Mouse (Mus musculus) erythroblast, embryonic 14.5 days (primary cell): ENCODE data around the gene Stra6. TPM values are rescaled to one million over a fixed set of nuclear protein-coding genes. Genes with fewer than 3 reads are reported as not detected.

Source experiments
- H3K27me3 ChIP-seq: 2 replicates; pipeline ENCODE4 v1.6.1; 2012; ENCODE audit warnings: inconsistent platforms; ENCODE audit not compliant: control insufficient read depth
- H3K36me3 ChIP-seq: 2 replicates; pipeline ENCODE4 v1.6.1; 2012; ENCODE audit warnings: mild to moderate bottlenecking, inconsistent platforms; ENCODE audit not compliant: control insufficient read depth
- H3K4me1 ChIP-seq: 2 replicates; pipeline ENCODE4 v1.6.1; 2012; ENCODE audit warnings: inconsistent platforms; ENCODE audit not compliant: control insufficient read depth
- H3K4me3 ChIP-seq: replicated peaks from 2 replicates; pipeline ENCODE3; 2012; ENCODE audit warnings: moderate library complexity, mild to moderate bottlenecking, inconsistent platforms
- H3K9me3 ChIP-seq: 2 replicates; pipeline ENCODE4 v1.6.1; 2012; ENCODE audit warnings: low read length, inconsistent platforms, mixed read lengths; ENCODE audit not compliant: control insufficient read depth
- GATA1 ChIP-seq: IDR thresholded peaks from 2 replicates; pipeline ENCODE4 v1.6.1; 2012; ENCODE audit warnings: low read length, inconsistent platforms, mixed read lengths
- TAL1 ChIP-seq: IDR thresholded peaks from 3 replicates; pipeline ENCODE4 v1.6.1; 2012; ENCODE audit warnings: low read length, inconsistent platforms, mixed read lengths
- polyA plus RNA-seq: library from polyadenylated mRNA; stranded (reverse); fragments of >175 nt; gene quantifications from 2 replicates; pipeline ENCODE4 v1.2.3, GENCODE M21; 2012

Stra6 gene
- polyA plus RNA-seq = not detected in 2 replicates

DNA sequence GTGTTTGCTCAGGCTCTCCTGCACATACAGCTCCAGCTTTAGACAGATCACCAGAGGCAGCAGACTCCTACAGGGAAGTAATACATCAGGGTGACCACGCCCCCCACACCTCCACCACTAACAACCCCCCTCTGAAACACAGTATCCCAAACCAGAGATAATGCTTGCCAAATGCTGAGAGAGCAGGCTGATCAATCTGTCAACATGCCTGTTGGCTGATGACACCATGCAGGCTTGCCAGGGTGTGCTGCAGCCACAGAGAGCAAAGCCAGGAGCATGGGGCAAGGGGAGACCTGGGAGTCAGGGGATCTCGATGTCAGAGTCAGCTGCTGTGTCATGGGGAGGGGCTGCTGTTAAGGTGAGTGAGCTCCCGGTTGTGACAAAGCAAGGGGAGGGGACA is at the start of gene Stra6:
Gene Stra6, plus strand, starts transcription at position 258 of the 400 bp plus-strand sequence.
- 0 out of 2 replicates have a peak, but pooled peaks cover 2% of the 10 kb centered on the region for H3K27me3 ChIP-seq
- no peaks in the 10 kb centered on the region for H3K9me3 ChIP-seq
- H3K4me3 ChIP-seq = no peak within 1 kb of the TSS

DNA sequence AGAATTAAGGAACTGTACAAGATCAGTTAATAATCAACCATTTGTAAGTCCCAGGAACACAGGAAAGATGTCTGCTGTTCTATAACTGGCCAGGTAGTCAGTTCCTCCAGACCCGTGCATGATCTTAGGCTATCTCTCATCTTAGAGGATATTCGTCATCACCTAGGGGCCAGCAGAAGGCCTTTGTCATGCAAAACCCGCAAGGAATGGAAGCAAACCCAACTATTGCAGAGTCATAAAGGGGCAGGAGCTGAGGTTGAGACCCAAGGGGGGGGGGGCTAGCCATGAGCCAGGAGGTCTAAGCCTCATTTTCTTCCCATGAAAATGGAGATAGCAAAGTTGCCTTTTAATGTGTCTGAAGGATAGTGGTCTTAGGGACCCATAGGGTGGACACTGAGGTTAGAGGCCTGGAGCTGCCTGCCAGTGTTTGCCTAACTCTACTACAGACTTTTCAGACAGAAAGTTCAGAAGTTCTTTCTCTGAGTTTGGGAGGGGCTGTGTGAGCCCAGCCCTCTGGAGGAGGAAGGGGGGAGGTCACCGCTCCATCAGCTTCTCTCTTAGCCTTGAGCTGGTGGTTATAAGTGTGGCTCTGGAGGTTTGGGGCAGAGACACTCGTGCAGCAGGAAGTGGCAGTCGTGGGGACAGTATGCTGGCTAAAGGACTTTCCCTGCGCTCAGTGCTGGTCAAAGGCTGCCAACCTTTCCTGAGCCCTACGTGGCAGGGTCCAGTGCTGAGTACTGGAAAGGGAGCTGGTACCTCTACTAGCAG is 49.0 kb upstream of the Stra6 start:
- no peak for TF ChIP-seq GATA1
- TF ChIP-seq TAL1 = no peak
- Histone ChIP-seq H3K4me3 (no peak overlapping the region), H3K9me3 (no peaks in the 10 kb centered on the region), H3K4me1 (no peaks in the 10 kb centered on the region), H3K36me3 (no peaks in the 10 kb centered on the region), H3K27me3 (no peaks in the 10 kb centered on the region)

More for the DNA sequence above, at the start of gene Stra6:
- Histone ChIP-seq H3K4me1 (no peaks in the 10 kb centered on the region; the same call in 1 of the 2 replicates), H3K36me3 (no peaks in the 10 kb centered on the region)
- no peak for TF ChIP-seq TAL1

DNA sequence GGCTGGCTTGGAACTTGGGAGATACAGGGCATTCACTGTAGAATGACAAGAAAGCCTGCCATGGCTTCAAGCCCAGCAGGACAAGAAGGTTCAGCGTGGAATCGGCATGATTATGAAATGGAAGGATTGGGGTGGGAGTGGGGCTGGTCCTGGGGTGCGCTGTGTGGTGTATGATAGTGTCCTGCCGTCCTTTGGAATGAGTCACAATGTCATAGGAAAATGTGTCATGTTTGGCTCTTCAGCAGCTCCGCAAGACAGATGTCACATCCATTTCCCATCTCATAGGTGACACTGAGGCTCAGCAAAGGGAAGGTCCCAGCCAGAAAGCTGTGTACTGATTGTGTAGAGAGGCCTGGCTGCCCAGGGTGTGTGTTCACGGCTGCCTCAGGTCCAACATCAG is 47.7 kb upstream of the Stra6 start:
- no peak overlapping the region for H3K4me3 ChIP-seq
- H3K9me3 ChIP-seq = no peaks in the 10 kb centered on the region
- no peaks in the 10 kb centered on the region for H3K27me3 ChIP-seq
- no peak for TF ChIP-seq TAL1
- TF ChIP-seq GATA1 = no peak
- H3K36me3 ChIP-seq = no peaks in the 10 kb centered on the region
- no peaks in the 10 kb centered on the region for H3K4me1 ChIP-seq

DNA sequence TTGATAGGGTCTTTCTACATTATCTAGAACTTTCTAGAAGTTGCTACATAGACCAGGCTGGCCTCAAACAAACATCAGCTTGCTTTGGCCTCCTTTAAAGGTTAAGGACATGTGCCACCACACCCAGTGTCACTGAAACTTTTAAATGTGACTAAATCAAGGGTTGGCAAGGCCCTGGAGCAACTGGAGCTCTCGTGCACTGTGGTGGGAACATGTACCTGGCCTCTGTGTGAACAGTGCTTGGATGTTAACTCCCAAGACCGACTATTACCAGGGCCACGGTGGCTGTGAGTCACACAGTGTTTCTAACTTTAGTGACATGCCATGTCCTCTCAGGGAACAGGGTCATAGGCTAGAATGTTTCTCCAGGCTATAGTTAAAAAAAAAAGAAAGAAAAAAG is 46.6 kb upstream of the Stra6 start:
- H3K36me3 ChIP-seq = no peaks in the 10 kb centered on the region
- H3K27me3 ChIP-seq = peaks cover 3% of the 10 kb centered on the region; the same call in 1 of the 2 replicates
- no peak for TF ChIP-seq TAL1
- TF ChIP-seq GATA1 = no peak
- H3K4me1 ChIP-seq = no peaks in the 10 kb centered on the region
- H3K9me3 ChIP-seq = no peaks in the 10 kb centered on the region
- no peak overlapping the region for H3K4me3 ChIP-seq

DNA sequence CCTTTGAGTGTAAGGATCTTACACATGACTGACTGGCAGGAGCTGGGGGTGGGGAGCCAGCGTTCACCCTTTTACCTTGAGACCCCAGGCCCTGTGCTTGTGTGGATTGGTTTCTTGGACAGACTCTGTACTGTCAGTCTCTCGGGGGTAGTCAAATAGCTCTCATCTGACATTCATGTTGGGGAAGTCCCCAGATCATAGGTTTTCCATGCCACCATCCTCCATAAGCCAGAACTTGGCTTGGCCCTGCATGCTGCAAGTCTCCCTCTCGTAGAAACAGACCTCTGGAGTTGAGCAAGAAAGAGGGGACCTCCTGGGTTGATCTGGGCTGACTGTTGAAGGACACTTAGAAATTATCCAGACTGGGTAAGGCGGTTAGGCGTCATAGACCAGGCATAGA is 45.2 kb upstream of the Stra6 start:
- TF ChIP-seq TAL1 (no peak), GATA1 (no peak)
- no peaks in the 10 kb centered on the region for H3K4me1 ChIP-seq
- H3K36me3 ChIP-seq = no peaks in the 10 kb centered on the region
- H3K27me3 ChIP-seq = peaks cover 3% of the 10 kb centered on the region; the same call in 1 of the 2 replicates
- H3K9me3 ChIP-seq = no peaks in the 10 kb centered on the region
- no peak overlapping the region for H3K4me3 ChIP-seq

DNA sequence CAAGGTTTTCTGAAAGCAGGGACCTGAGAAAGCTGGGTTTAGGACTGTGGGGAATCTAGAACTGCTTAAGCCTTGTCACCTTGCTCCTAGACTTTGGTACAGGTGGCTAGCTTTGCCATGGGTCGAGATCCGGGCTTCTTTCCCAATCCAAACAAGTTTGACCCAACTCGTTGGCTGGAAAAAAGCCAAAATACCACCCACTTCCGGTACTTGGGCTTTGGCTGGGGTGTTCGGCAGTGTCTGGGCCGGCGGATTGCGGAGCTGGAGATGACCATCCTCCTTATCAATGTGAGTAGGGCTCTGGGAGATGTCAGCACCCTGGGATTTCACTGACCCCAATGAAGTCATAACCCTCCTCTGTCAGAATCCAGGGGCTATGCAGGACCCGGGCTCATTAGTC is 37.6 kb upstream of the Stra6 start:
- H3K36me3 ChIP-seq = no peaks in the 10 kb centered on the region
- no peaks in the 10 kb centered on the region for H3K4me1 ChIP-seq
- H3K9me3 ChIP-seq = no peaks in the 10 kb centered on the region
- TF ChIP-seq GATA1 (no peak), TAL1 (no peak)
- H3K4me3 ChIP-seq = no peak overlapping the region
- peaks cover 3% of the 10 kb centered on the region; the same call in 1 of the 2 replicates for H3K27me3 ChIP-seq

DNA sequence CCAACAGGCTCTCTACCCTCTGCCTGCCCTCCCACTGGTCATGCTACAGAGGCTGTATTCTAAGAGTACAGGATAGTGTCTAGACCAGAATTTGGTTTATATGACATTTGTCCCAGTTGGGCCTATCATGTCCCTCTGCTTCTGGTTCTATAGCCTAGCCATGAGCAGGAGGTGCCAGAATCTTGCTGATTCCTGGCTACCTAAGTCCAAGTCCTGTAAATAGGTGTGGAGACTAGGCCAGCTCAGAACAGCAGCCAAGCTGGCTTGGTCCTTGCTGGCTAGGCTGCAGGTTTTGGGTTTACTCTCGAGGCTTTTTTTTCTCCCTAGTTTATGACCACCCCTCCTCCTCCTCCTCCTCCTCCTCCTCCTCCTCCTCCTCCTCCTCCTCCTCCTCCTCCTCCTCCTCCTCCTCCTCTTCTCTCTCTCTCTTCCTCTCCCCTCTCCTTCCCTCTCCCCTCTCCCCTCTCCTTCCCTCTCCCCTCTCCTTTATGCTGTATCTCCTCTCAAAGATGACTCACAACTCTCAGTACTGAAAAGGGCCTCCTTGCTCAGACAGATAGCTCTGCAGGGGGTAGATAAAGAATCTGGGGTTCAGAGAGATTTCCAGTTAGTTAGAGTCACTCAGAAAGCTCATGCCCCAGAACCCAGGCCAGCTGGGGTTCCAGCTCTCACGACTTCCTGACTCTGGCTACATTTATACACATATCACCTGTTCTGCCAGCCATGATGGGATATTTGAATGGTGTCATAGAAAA is 36.0 kb upstream of the Stra6 start:
- no peak for TF ChIP-seq GATA1
- H3K4me3 ChIP-seq = no peak overlapping the region
- H3K27me3 ChIP-seq = no peaks in the 10 kb centered on the region
- no peaks in the 10 kb centered on the region for H3K4me1 ChIP-seq
- no peaks in the 10 kb centered on the region for H3K36me3 ChIP-seq
- no peaks in the 10 kb centered on the region for H3K9me3 ChIP-seq

DNA sequence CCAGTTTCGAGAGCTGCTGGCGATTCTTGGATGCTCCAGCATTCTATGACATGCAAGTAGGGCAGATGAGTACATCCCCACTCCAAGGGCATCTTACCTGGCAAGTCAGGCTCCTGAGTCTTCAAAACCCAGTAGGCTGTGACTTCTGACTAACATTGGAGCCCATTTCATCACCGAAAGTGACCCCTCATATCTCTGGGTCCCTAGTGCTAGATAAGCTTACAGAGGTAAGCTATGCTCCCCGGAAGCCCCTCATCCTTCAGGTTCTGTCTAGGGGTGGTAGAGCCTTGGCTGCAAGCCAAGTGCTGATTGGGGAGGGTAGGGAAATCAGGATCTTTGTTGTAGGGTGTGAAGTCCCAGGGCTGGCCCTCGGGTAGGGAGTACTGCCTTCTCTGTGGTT is 34.7 kb upstream of the Stra6 start:
- Histone ChIP-seq H3K36me3 (no peaks in the 10 kb centered on the region), H3K9me3 (no peaks in the 10 kb centered on the region), H3K4me1 (no peaks in the 10 kb centered on the region), H3K27me3 (no peaks in the 10 kb centered on the region), H3K4me3 (no peak overlapping the region)
- TF ChIP-seq GATA1 (no peak), TAL1 (no peak)

DNA sequence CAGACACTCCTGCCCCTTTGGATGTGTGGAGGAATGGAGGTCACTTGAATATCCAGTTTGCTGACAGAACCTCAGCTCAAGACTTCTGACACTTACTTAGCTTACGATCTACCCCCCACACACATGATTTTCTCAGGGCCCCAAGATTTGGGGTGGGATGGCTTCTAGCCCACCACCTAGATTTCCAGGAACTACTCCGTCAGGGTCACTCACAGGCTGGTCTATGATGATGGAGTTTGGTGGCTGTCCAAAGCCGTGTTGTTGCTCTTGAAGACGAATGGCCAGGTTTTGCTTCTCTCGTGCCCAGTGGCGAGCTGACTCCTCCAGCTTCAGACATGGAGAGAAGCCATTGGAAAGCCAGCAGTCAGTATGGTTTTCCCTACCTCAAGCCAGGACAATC is 34.0 kb upstream of the Stra6 start:
- no peak overlapping the region for H3K4me3 ChIP-seq
- TF ChIP-seq GATA1 (no peak), TAL1 (no peak)
- no peaks in the 10 kb centered on the region for H3K27me3 ChIP-seq
- H3K9me3 ChIP-seq = no peaks in the 10 kb centered on the region
- H3K36me3 ChIP-seq = no peaks in the 10 kb centered on the region
- H3K4me1 ChIP-seq = no peaks in the 10 kb centered on the region
